Mouse (Mus musculus) lung, postnatal 0 days (tissue): ENCODE results near the gene BC051665.

Experiments used
- CTCF ChIP-seq: IDR thresholded peaks from 2 replicates; pipeline ENCODE4 v1.5.1; 2016; ENCODE audit warnings: antibody characterized with exemption, mild to moderate bottlenecking
- EP300 ChIP-seq: IDR thresholded peaks from 2 replicates; pipeline ENCODE4 v1.6.1; 2016; ENCODE audit warnings: antibody characterized with exemption, mild to moderate bottlenecking, control low read depth

DNA sequence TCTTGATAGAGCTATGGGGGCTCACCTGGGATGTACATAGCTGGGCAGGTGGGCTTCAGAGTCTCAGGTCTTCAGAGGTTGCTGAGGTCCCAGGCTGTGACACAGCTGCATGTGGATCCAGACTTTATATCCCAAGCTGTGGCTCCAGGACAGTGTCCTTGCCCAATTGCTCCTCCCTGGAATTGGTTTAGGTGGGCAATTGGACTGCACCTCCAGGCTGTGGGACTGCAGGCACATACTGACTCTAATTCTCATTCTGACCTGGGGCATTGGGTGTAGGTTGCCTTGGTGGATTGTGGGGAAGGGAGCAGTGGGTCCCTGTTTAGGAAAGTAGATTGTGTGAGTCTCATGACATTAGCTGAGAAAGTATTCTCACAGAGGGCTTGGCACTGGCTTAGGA, at the start of gene BC051665:
- TF ChIP-seq CTCF: no peak
- no peak for TF ChIP-seq EP300
